Mouse (Mus musculus) lung, embryonic 14.5 days (tissue): ENCODE measurements around the gene Mad2l2. TPM values are rescaled to one million over a fixed set of nuclear protein-coding genes. Genes with fewer than 3 reads are reported as not detected.
A peak's percentile ranks its signal among the peaks of the same experiment; 100 is the strongest.
"Not testable (repeated sequence)": the region's sequence is repeated elsewhere in the genome, so short reads cannot be mapped to it uniquely, and the experiment has no call there.

Source experiments
- ATAC-seq: fragments of 200-750 bp; cut with Nextera tagmentation; 2 replicates; pipeline ENCODE4 v1.8.0; 2017; ENCODE audit warnings: mild to moderate bottlenecking, moderate TSS enrichment, moderate library complexity; ENCODE audit not compliant: insufficient read depth
- DNase-seq: peaks from one replicate; pipeline ENCODE4 v3.0.0-alpha.2; 2015
- H3K27ac ChIP-seq: fragments of 300-500 bp; sonication (generic); 2 replicates; pipeline ENCODE4 v1.5.1; 2014; ENCODE audit warnings: low read depth, mild to moderate bottlenecking, moderate library complexity
- H3K27me3 ChIP-seq: fragments of 300-500 bp; sonication (generic); 2 replicates; pipeline ENCODE4 v1.6.1; 2014; ENCODE audit warnings: low read length, control low read depth; ENCODE audit not compliant: insufficient read depth
- H3K36me3 ChIP-seq: fragments of 300-500 bp; sonication (generic); 2 replicates; pipeline ENCODE4 v1.6.1; 2014; ENCODE audit warnings: control low read depth; ENCODE audit not compliant: insufficient read depth
- H3K4me1 ChIP-seq: fragments of 300-500 bp; sonication (generic); 2 replicates; pipeline ENCODE4 v1.6.1; 2014; ENCODE audit warnings: antibody characterized with exemption, control low read depth; ENCODE audit not compliant: insufficient read depth
- H3K4me2 ChIP-seq: fragments of 300-500 bp; sonication (generic); 2 replicates; pipeline ENCODE4 v1.6.1; 2014; ENCODE audit warnings: mild to moderate bottlenecking
- H3K4me3 ChIP-seq: fragments of 300-500 bp; sonication (generic); 2 replicates; pipeline ENCODE4 v1.5.1; 2014; ENCODE audit warnings: low read depth, low read length
- H3K9ac ChIP-seq: fragments of 300-500 bp; sonication (generic); 2 replicates; pipeline ENCODE4 v1.6.1; 2014
- H3K9me3 ChIP-seq: fragments of 300-500 bp; sonication (generic); 2 replicates; pipeline ENCODE4 v1.6.1; 2016; ENCODE audit warnings: low read depth, low read length, control low read depth
- CTCF ChIP-seq: IDR thresholded peaks from 2 replicates; pipeline ENCODE4 v1.5.1; 2016; ENCODE audit warnings: antibody characterized with exemption, low read depth
- WGBS: fragments of 180-500 bp; shearing (Covaris S2); extraction: QIAGEN DNeasy Blood & Tissue Kit; methylation state at CpG from one replicate; pipeline ENCODE4 v1.1.7; 2014; 5-methylcytosine and 5-hydroxymethylcytosine counted together
- polyA plus RNA-seq: library from polyadenylated mRNA; unstranded; fragments of >200 nt; fragmentation: Nextera tagmentation; extraction: Ambion mirVana; gene quantifications from 2 replicates; pipeline ENCODE4 v1.2.1, GENCODE M21; 2014

Gene Mad2l2
- polyA plus RNA-seq, 1 experiment from 2014 or later = 61.1 TPM

DNA sequence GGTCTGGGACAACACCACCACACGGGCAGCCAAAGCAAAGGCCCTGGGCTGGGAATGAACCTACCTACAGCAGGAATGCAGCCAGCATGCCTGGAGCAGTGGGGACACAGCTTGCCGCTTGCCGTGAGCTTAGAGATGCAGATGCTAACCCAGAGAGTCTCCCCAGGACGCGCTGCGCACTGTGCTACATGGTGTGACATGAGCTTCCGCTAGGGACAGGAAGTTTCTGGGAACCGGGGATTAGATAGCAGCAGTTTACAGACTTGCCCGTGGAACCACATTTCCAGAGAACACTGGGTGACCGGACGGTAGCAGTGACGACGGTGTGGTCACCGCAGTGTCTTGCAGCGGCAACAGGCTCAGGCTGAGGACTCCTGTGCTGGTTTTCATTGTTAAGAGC, 39.4 kb downstream of the Mad2l2 start:
- ATAC-seq = no peak
- Histone ChIP-seq H3K9me3 (no peaks in the 10 kb centered on the region), H3K36me3 (no peaks in the 10 kb centered on the region), H3K4me1 (no peaks in the 10 kb centered on the region), H3K4me2 (no peak overlapping the region), H3K4me3 (no peak overlapping the region), H3K27ac (no peak overlapping the region), H3K27me3 (peaks cover 72% of the 10 kb centered on the region), H3K9ac (no peak overlapping the region)
- TF ChIP-seq CTCF = no peak
- 24% methylated on average over 15 of the region's 15 CpGs for WGBS
- no peak for DNase-seq

DNA sequence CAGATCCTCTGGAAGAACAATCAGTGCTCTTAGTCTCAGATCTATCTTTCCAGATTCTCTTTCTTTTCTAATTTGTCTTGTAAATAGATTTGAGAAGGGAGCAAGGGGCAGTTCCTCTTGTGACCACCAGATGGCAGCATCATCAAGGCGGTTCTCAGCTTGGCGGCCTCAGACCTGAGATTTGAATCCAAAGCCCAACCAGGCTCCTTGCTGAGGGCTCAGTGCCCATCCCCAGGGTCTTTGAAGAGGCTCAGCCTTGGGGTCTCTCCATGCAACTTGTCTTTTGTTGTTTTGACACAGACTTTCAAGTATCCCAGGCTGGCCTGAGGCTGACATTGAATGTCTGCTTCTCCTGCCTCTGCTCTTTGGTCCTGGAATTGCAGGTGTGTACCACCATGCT, 40.7 kb downstream of the Mad2l2 start:
- ATAC-seq = no peak
- WGBS = 0% methylated on average over 2 of the region's 2 CpGs
- Histone ChIP-seq H3K36me3 (no peaks in the 10 kb centered on the region), H3K4me3 (no peak overlapping the region), H3K9me3 (no peaks in the 10 kb centered on the region), H3K4me2 (no peak overlapping the region), H3K9ac (no peak overlapping the region), H3K27ac (no peak overlapping the region), H3K27me3 (peaks cover 71% of the 10 kb centered on the region), H3K4me1 (no peaks in the 10 kb centered on the region)
- peak; percentile 81 for DNase-seq
- TF ChIP-seq CTCF = peak; percentile 96

DNA sequence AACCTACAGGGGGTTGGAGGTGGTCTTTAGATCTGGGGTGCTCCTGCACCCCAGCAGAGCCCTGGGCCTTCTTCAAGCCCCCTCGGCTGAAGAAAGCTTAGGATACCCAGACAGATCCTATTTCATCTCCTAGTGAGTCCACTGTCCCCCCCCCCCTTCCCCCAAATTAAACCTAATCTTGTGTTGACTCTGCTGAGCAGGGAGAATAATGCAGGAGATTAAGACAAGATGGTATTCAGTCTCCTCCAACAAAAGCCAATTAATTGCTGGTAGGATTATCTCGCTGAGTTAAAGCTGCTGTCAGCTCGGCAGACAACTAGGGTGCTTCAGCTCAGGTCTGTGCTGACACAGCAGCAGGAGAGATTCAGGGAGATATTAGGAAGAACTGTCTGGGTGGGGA, 41.1 kb downstream of the Mad2l2 start:
- ATAC-seq = no peak
- Histone ChIP-seq H3K36me3 (no peaks in the 10 kb centered on the region), H3K4me3 (no peak overlapping the region), H3K4me1 (no peaks in the 10 kb centered on the region), H3K27me3 (peaks cover 71% of the 10 kb centered on the region), H3K4me2 (no peak overlapping the region), H3K9me3 (no peaks in the 10 kb centered on the region), H3K27ac (no peak overlapping the region), H3K9ac (no peak overlapping the region)
- WGBS = 38% methylated on average over 3 of the region's 3 CpGs
- TF ChIP-seq CTCF = no peak
- no peak for DNase-seq

DNA sequence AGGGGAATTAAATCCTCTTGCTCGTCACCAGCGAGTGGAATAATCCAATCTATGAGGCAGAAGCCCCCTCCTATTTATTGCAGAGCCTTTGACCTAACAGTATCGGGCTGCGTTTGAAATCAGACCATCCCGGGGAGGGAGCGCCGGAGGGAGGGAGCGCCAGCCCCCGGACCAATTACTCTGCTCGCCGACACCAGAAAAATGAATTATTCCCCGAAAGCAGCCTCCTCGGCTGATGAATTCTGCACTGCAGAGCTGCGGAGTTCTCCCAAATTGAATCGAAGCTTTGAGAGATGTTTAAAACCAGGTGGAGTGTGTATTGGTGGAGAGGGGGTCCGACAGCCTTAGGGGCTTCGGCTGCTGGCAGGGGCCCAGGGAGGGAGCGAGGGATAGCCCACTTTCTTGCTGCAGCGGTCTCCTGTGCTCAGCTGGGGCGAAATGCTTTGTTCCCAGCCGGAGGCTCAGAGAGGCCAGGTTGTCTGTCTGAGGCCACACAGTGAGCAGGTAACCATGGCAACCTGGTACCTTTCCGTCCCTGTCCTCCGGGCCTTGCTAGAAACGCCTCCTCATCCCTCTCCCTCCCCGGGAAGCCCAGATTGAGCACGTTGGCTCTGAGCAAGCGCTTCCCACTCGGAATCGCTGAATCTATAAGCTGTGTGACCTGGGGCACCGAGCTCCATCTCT, 43.8 kb downstream of the Mad2l2 start:
- WGBS = 2% methylated on average over 30 of the region's 30 CpGs
- H3K4me3 ChIP-seq = no peak overlapping the region

DNA sequence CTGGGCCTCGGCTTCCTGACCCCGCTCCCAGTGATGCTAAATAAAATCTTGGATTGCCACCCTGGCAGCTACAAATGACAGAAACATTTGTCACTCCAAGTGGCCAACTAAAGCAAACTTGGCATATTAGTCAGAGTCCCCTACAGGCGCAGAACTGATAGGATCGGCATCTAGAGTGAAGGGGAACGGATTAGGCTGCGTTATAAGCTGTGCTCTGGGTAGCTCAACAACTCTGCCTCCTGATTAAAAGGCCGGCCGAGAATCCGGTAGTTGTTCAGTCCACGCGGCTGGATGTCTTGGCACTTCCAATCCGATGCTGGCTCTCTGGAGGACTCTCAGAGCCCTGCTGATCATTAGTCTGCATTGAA, 44.3 kb downstream of the Mad2l2 start:
- Histone ChIP-seq H3K4me3 (no peak overlapping the region), H3K4me2 (no peak overlapping the region), H3K27me3 (peaks cover 64% of the 10 kb centered on the region), H3K9ac (no peak overlapping the region), H3K36me3 (no peaks in the 10 kb centered on the region), H3K27ac (no peak overlapping the region), H3K4me1 (no peaks in the 10 kb centered on the region), H3K9me3 (no peaks in the 10 kb centered on the region)
- TF ChIP-seq CTCF = no peak
- ATAC-seq (no peak), DNase-seq (no peak)
- 12% methylated on average over 12 of the region's 12 CpGs for WGBS

More for the DNA sequence above, 43.8 kb downstream of the Mad2l2 start:
- Histone ChIP-seq H3K9me3 (no peaks in the 10 kb centered on the region), H3K4me1 (no peaks in the 10 kb centered on the region), H3K36me3 (no peaks in the 10 kb centered on the region), H3K27ac (no peak overlapping the region), H3K27me3 (peaks cover 66% of the 10 kb centered on the region), H3K4me2 (no peak overlapping the region), H3K9ac (no peak overlapping the region)
- no peak for TF ChIP-seq CTCF
- ATAC-seq (no peak), DNase-seq (no peak)

DNA sequence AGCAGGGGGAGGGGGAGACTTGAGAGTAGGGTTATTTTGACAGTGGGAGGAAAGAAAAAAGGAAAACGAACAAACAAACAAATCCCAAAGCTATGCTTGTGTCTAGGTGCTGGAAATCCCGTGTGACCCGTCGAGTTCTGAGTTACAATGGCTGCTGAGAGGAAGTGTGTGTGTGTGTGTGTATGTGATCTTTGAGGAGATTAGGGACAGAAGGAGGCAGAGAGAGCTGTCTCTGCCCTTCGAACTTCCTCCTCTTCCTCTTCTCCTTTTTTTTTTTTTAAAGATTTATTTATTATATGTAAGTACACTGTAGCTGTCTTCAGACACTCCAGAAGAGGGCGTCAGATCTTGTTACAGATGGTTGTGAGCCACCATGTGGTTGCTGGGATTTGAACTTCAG, 46.4 kb downstream of the Mad2l2 start:
- H3K27me3 ChIP-seq = peaks cover 51% of the 10 kb centered on the region
- not testable (repeated sequence) for ATAC-seq, H3K4me3 ChIP-seq, H3K4me1 ChIP-seq, H3K9ac ChIP-seq, H3K9me3 ChIP-seq, H3K27ac ChIP-seq, H3K4me2 ChIP-seq, H3K36me3 ChIP-seq, DNase-seq
- 61% methylated on average over 5 of the region's 6 CpGs for WGBS

DNA sequence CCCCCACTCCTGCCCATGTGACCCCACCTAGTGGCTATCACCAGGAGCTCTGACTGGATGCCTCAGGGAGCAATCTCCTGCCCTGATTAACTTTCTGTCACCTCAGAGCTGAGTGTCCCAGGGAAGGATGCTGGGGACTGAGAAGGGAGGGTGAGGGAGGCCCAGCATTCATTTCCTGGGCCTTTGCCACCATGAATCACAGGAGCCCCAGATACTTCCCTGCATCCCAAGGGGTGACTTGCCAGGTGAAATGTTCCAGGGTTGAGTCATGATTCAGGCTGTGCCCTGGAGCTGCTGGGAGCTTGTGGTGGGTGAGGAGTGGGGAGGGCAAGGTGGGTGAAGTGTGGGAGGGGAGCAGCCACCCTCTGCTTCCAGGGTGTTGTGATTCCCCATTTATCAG, 47.5 kb downstream of the Mad2l2 start:
- Histone ChIP-seq H3K27me3 (peaks cover 40% of the 10 kb centered on the region), H3K9me3 (no peaks in the 10 kb centered on the region), H3K4me3 (no peak overlapping the region), H3K36me3 (no peaks in the 10 kb centered on the region), H3K9ac (no peak overlapping the region), H3K4me2 (no peak overlapping the region), H3K27ac (no peak overlapping the region), H3K4me1 (no peaks in the 10 kb centered on the region)
- no peak for TF ChIP-seq CTCF
- DNase-seq (no peak), ATAC-seq (no peak)

DNA sequence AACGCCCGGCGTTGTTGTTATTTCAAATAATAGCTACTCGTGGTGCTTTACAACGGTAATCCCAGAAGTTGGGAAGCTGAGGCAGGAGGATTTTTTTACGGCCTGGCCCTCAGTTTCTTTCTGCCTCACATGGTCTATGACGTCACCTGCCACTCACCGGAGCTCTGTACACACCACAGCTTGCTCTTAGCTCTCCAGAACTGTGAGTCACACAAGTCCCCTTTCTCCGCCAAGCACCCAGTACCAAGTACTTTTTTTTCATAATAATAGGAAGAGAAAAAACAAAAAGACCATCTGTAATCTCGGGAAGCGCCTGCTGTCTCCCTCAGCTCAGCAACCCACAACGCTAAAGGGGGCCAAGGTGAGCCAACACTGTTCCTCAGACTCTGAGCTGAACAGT, 51.3 kb downstream of the Mad2l2 start:
- Histone ChIP-seq H3K36me3 (no peaks in the 10 kb centered on the region), H3K27me3 (peaks cover 4% of the 10 kb centered on the region; the same call in 1 of the 2 replicates)

More for the DNA sequence above, 51.3 kb downstream of the Mad2l2 start:
- H3K9me3 ChIP-seq = no peaks in the 10 kb centered on the region
- H3K4me2 ChIP-seq = no peak overlapping the region
- WGBS = 84% methylated on average over 12 of the region's 12 CpGs
- ATAC-seq (no peak), DNase-seq (no peak)
- no peak overlapping the region for H3K27ac ChIP-seq
- H3K4me3 ChIP-seq = no peak overlapping the region
- no peak overlapping the region for H3K9ac ChIP-seq
- no peaks in the 10 kb centered on the region for H3K4me1 ChIP-seq
- no peak for TF ChIP-seq CTCF
